Mouse (Mus musculus): ENCODE measurements around the gene A530084C06Rik.

GRCm38 (mm10) chr13:31531186-31531585 is 27.9 kb downstream of the A530084C06Rik start:
- TF ChIP-seq CTCF (IDR thresholded peaks at IDR 0.05; ENCODE audit: low read depth, low read length) (no peak), GATA2 (IDR thresholded peaks at IDR 0.05; ENCODE audit: borderline replicate concordance, low read depth, low read length) (no peak), GATA1 (IDR thresholded peaks at IDR 0.05; ENCODE audit: borderline replicate concordance, low read length) (no peak)
